Mouse (Mus musculus) v-Abl transformed pro-B cells (cell line): ENCODE results near the gene Gm28171.
"Not testable (repeated sequence)": the region's sequence is repeated elsewhere in the genome, so short reads cannot be mapped to it uniquely, and the experiment has no call there.

ENCODE experiments used
- in situ Hi-C, 2 experiments: fragments of 400-800 bp; cut with MboI; formaldehyde crosslinking; loops; one replicate each; pipeline ENCODE4 v1.15.1; 2025; ENCODE audit not compliant: unreplicated experiment in 2 of 2

Gm28171 gene

GRCm38 (mm10) chrY:5793095-5793494, at the start of gene Gm28171:
Gene Gm28171, plus strand, starts transcription at chrY:5793395.
- in situ Hi-C loops = not testable (repeated sequence)
